Mouse (Mus musculus) forebrain, embryonic 14.5 days (tissue): ENCODE results near the gene Zfp536. TPM values are rescaled to one million over a fixed set of nuclear protein-coding genes. Genes with fewer than 3 reads are reported as not detected.

Experiments
- ATAC-seq: fragments of 200-750 bp; cut with Nextera tagmentation; 2 replicates; pipeline ENCODE4 v1.8.0; 2017; ENCODE audit warnings: mild to moderate bottlenecking, moderate library complexity
- DNase-seq: peaks from one replicate; pipeline ENCODE4 v3.0.0-alpha.2; 2015; ENCODE audit warnings: low spot score
- H3K27ac ChIP-seq: fragments of 300-500 bp; sonication (generic); 2 replicates; pipeline ENCODE4 v1.5.1; 2014; ENCODE audit warnings: low read depth, mild to moderate bottlenecking, control low read depth, low read length, moderate library complexity
- H3K27me3 ChIP-seq: fragments of 300-500 bp; sonication (generic); replicated peaks from 2 replicates; pipeline ENCODE4 v1.6.1; 2014; ENCODE audit warnings: low read length, control low read depth, mixed read lengths; ENCODE audit not compliant: control insufficient read depth, insufficient read depth
- H3K36me3 ChIP-seq: fragments of 300-500 bp; sonication (generic); 2 replicates; pipeline ENCODE4 v1.6.1; 2014; ENCODE audit warnings: low read length, control low read depth; ENCODE audit not compliant: control insufficient read depth, insufficient read depth
- H3K4me1 ChIP-seq: fragments of 300-500 bp; sonication (generic); 2 replicates; pipeline ENCODE4 v1.6.1; 2014; ENCODE audit warnings: antibody characterized with exemption, low read length, control low read depth; ENCODE audit not compliant: control insufficient read depth, insufficient read depth
- H3K4me2 ChIP-seq: fragments of 300-500 bp; sonication (generic); 2 replicates; pipeline ENCODE4 v1.6.1; 2014; ENCODE audit warnings: mild to moderate bottlenecking, control low read depth, low read length
- H3K4me3 ChIP-seq: fragments of 300-500 bp; sonication (generic); 2 replicates; pipeline ENCODE4 v1.5.1; 2014; ENCODE audit warnings: low read depth, low read length, control low read depth
- H3K9ac ChIP-seq: fragments of 300-500 bp; sonication (generic); 2 replicates; pipeline ENCODE4 v1.6.1; 2014; ENCODE audit warnings: mild to moderate bottlenecking, low read length, control low read depth, moderate library complexity
- H3K9me3 ChIP-seq: fragments of 300-500 bp; sonication (generic); replicated peaks from 2 replicates; pipeline ENCODE4 v1.6.1; 2016; ENCODE audit warnings: low read length, control low read depth, mixed read lengths; ENCODE audit not compliant: control insufficient read depth
- WGBS: fragments of 180-500 bp; shearing (Covaris S2); extraction: QIAGEN DNeasy Blood & Tissue Kit; methylation state at CpG from one replicate; pipeline ENCODE4 v1.1.7; 2014; 5-methylcytosine and 5-hydroxymethylcytosine counted together
- polyA plus RNA-seq: library from polyadenylated mRNA; unstranded; fragments of >200 nt; fragmentation: Nextera tagmentation; extraction: Ambion mirVana; gene quantifications from 2 replicates; pipeline ENCODE4 v1.2.1, GENCODE M21; 2014

Zfp536 gene
- polyA plus RNA-seq, 1 experiment from 2014 or later: 21.8 TPM

DNA sequence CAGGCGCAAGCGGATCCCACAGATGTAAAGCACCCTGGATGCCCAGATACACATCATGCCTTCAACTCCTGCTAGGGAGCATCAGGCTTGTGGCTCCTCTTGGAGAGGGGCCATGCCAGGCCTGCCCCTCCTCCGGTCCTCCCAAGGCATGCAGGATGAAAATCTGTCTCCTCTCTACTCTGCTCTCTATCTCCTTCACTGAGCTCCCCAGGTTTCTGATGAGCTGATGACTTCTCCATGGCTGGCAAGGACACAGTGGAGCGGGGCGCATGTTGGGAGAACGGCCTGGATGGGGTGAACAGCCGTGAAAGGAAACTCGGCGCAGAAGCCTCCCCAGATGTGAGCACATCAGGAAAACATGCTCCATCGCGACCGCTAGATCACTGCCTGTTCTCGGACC is 186.7 kb downstream of the Zfp536 start:
- Histone ChIP-seq H3K27ac (no peak overlapping the region), H3K4me2 (no peak overlapping the region), H3K36me3 (no peaks in the 10 kb centered on the region), H3K9ac (no peak overlapping the region), H3K9me3 (no peaks in the 10 kb centered on the region), H3K27me3 (no peaks in the 10 kb centered on the region), H3K4me3 (no peak overlapping the region), H3K4me1 (0 out of 2 replicates have a peak, but pooled peaks cover 2% of the 10 kb centered on the region)
- DNase-seq: no peak
- WGBS: 95% methylated on average over 13 of the region's 13 CpGs
- no peak for ATAC-seq

DNA sequence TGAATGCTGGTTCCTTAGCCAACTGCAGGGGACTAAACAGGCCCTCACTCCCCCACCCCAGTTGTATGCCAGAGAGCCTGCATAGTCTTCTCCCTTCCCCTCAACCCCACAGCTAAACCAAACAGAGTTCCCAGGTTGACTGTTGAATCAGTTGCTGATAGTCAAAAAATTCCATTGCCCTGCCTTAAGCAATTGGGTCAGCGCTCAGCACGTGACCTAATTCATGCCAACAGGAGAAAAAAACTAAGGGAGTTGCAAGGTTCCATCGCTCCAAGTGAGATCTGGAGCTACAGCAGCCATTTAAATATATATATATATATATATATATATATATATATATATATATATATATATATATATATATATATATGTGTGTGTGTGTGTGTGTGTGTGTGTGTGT is 192.2 kb downstream of the Zfp536 start:
- H3K27me3 ChIP-seq: no peaks in the 10 kb centered on the region
- ATAC-seq (no peak), DNase-seq (no peak)
- no peaks in the 10 kb centered on the region for H3K36me3 ChIP-seq
- H3K9me3 ChIP-seq: no peaks in the 10 kb centered on the region
- no peak overlapping the region for H3K27ac ChIP-seq
- no peaks in the 10 kb centered on the region for H3K4me1 ChIP-seq
- no peak overlapping the region for H3K4me2 ChIP-seq
- H3K4me3 ChIP-seq: no peak overlapping the region
- 98% methylated on average over 3 of the region's 3 CpGs for WGBS
- no peak overlapping the region for H3K9ac ChIP-seq

DNA sequence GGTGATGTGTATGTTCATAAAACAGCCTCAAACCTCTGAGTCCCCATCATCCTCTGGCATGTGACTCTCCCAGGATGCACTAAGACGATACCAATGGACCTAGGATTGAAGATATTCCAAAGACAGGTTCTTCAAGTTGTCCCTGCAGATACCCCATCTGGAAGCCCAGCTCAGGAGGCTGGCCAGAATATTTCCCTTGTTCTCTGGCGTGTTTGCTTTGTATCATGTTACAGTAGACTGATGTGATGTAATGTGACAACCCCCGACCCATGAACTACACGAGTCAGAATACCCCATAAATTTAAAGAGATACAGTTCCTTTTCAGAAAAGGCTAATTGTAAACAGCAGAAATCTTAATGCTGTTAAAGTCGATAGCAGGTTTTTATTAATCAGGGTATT is 192.9 kb downstream of the Zfp536 start:
- H3K9ac ChIP-seq: no peak overlapping the region
- H3K9me3 ChIP-seq: no peaks in the 10 kb centered on the region
- no peak for ATAC-seq
- 85% methylated on average over 5 of the region's 5 CpGs for whole genome bisulfite sequencing
- H3K27ac ChIP-seq: no peak overlapping the region
- H3K4me2 ChIP-seq: no peak overlapping the region
- DNase-seq: no peak
- H3K4me3 ChIP-seq: no peak overlapping the region
- H3K36me3 ChIP-seq: no peaks in the 10 kb centered on the region
- H3K4me1 ChIP-seq: no peaks in the 10 kb centered on the region
- H3K27me3 ChIP-seq: no peaks in the 10 kb centered on the region

DNA sequence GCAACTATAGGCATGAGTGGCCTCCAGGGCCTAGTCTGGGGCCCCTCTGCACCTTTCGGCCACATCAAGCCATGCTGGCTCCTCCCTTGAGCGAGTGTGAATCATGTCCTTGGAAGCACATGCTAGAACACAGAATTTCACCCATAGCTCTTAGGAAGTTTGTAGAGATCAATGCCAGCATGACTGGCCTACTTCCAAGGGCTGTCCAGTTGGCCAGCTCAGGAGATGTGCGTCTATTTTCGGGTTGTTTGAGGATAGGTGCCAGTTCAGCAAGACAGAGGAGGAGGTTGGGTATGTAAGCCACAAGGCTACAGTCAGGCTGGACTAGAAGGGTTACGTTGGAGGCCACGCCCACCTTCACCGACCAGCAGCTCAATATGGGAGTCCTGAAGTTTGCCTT is 201.4 kb downstream of the Zfp536 start:
- Histone ChIP-seq H3K4me2 (no peak overlapping the region), H3K27me3 (no peaks in the 10 kb centered on the region), H3K27ac (no peak overlapping the region), H3K4me1 (peaks cover 2% of the 10 kb centered on the region; the same call in 1 of the 2 replicates), H3K9ac (no peak overlapping the region), H3K4me3 (no peak overlapping the region), H3K9me3 (no peaks in the 10 kb centered on the region), H3K36me3 (peaks cover 16% of the 10 kb centered on the region; the same call in 1 of the 2 replicates)
- ATAC-seq: no peak
- 96% methylated on average over 7 of the region's 7 CpGs for WGBS
- DNase-seq: no peak

GRCm38 (mm10) chr7:37568811-37569500 is 204.5 kb downstream of the Zfp536 start:
- H3K36me3 ChIP-seq: peaks cover 16% of the 10 kb centered on the region; the same call in 1 of the 2 replicates
- H3K27me3 ChIP-seq: no peaks in the 10 kb centered on the region
- DNase-seq: no peak
- no peak overlapping the region for H3K4me2 ChIP-seq
- H3K4me3 ChIP-seq: no peak overlapping the region
- 86% methylated on average over 31 of the region's 31 CpGs for WGBS
- peaks cover 26% of the 10 kb centered on the region for H3K4me1 ChIP-seq
- no peak overlapping the region for H3K27ac ChIP-seq
- no peak for ATAC-seq
- H3K9me3 ChIP-seq: no peaks in the 10 kb centered on the region
- H3K9ac ChIP-seq: no peak overlapping the region

GRCm38 (mm10) chr7:37568041-37568440 is 205.4 kb downstream of the Zfp536 start:
- no peak overlapping the region for H3K4me2 ChIP-seq
- H3K36me3 ChIP-seq: peaks cover 16% of the 10 kb centered on the region; the same call in 1 of the 2 replicates
- peaks cover 33% of the 10 kb centered on the region for H3K4me1 ChIP-seq
- H3K9ac ChIP-seq: no peak overlapping the region
- 76% methylated on average over 14 of the region's 14 CpGs for WGBS
- no peaks in the 10 kb centered on the region for H3K27me3 ChIP-seq
- DNase-seq: peak; percentile 42
- H3K4me3 ChIP-seq: no peak overlapping the region
- no peak for ATAC-seq
- H3K27ac ChIP-seq: no peak overlapping the region
- no peaks in the 10 kb centered on the region for H3K9me3 ChIP-seq

- 9% methylated on average over 9 of the region's 9 CpGs for WGBS
- DNase-seq (peak; percentile 47), ATAC-seq (0 out of 2 replicates have a peak, but pooled peaks have one; percentile 7)
- no peaks in the 10 kb centered on the region for H3K27me3 ChIP-seq
- H3K9ac ChIP-seq: peak overlapping the region; percentile 10; the same call in 1 of the 2 replicates
- no peak overlapping the region for H3K4me3 ChIP-seq
- H3K36me3 ChIP-seq: peaks cover 16% of the 10 kb centered on the region; the same call in 1 of the 2 replicates
- 0 out of 2 replicates have a peak overlapping the region, but pooled peaks have one; percentile 10 for H3K27ac ChIP-seq
- H3K4me1 ChIP-seq: peaks cover 46% of the 10 kb centered on the region
- H3K4me2 ChIP-seq: 0 out of 2 replicates have a peak overlapping the region, but pooled peaks have one; percentile 12
- no peaks in the 10 kb centered on the region for H3K9me3 ChIP-seq
Observed at GRCm38 (mm10) chr7:37566019-37566418, 207.4 kb downstream of the Zfp536 start.

- H3K36me3 ChIP-seq: peaks cover 16% of the 10 kb centered on the region; the same call in 1 of the 2 replicates
- H3K4me2 ChIP-seq: no peak overlapping the region; the same call in 1 of the 2 replicates
- no peaks in the 10 kb centered on the region for H3K9me3 ChIP-seq
- no peak overlapping the region for H3K27ac ChIP-seq
- DNase-seq (no peak), ATAC-seq (no peak)
- peaks cover 51% of the 10 kb centered on the region for H3K4me1 ChIP-seq
- no peak overlapping the region for H3K4me3 ChIP-seq
- 20% methylated on average over 8 of the region's 8 CpGs for WGBS
- H3K9ac ChIP-seq: no peak overlapping the region
- H3K27me3 ChIP-seq: no peaks in the 10 kb centered on the region
Observed at GRCm38 (mm10) chr7:37565371-37565770, 208.1 kb downstream of the Zfp536 start.

DNA sequence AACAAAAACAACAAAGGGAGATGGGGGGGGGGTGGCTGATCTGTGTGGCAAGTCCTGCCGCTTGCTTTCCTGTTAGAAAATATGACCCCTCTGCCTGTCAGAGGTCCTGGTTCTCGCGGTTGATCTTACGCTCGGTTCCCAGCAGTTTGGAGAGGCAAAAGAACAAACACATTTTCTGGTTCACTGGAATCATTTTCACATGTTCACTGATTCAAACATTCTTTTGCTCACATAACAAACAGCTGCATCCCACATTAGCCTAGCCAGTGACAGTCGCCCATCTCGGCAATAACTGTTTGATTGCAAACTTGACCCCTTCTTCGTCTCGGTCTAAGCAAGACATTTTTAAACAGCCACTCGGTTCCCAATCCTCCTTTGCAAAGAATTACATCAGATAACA is 208.8 kb downstream of the Zfp536 start:
- Histone ChIP-seq H3K27me3 (no peaks in the 10 kb centered on the region), H3K4me3 (no peak overlapping the region), H3K9ac (peak overlapping the region; percentile 42), H3K27ac (no peak overlapping the region; the same call in 1 of the 2 replicates), H3K36me3 (peaks cover 16% of the 10 kb centered on the region; the same call in 1 of the 2 replicates), H3K9me3 (no peaks in the 10 kb centered on the region), H3K4me2 (peak overlapping the region; percentile 26), H3K4me1 (peaks cover 52% of the 10 kb centered on the region)
- no peak for DNase-seq
- no peak for ATAC-seq
- 5% methylated on average over 10 of the region's 10 CpGs for WGBS
